Mouse (Mus musculus): ENCODE data around the gene Zfp536.

DNA sequence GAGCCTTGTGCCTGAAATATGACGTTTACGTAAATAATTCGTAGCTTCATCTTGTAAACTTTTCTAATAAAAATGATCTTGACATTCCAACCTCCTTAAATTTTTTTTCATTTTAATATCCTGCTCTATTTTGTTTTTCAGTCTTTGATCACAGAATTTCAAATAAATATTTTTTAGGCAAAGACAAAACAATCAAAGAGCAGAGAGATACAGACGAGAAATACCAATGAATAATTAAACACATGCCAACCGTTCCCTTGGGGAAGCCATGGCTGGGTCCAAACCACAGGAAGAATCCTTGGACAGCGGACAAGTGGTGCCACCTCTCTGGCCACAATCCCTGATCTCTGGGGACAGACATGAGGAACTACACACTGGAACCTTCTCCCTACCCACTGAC lies 38.3 kb downstream of the Zfp536 start:
- no peak for TF ChIP-seq CTCF (IDR thresholded peaks at IDR 0.05; ENCODE audit: low read depth, low read length)
- TF ChIP-seq EP300 (IDR thresholded peaks at IDR 0.05; ENCODE audit: insufficient read depth, low read depth, low read length): no peak
- TF ChIP-seq POLR2A (IDR thresholded peaks at IDR 0.05; ENCODE audit: insufficient read depth, low read length): no peak
